Mouse (Mus musculus) adrenal gland, adult 2 months (tissue): ENCODE results near the gene Ankrd6. TPM values are rescaled to one million over a fixed set of nuclear protein-coding genes. Genes with fewer than 3 reads are reported as not detected.
A peak's percentile ranks its signal among the peaks of the same experiment; 100 is the strongest.

ENCODE experiments used
- DNase-seq: peaks from one replicate; pipeline ENCODE4 v3.0.0; 2021
- polyA plus RNA-seq: library from polyadenylated mRNA; depleted of rRNA; stranded (reverse); fragments of >200 nt; gene quantifications from 2 replicates; pipeline ENCODE4 v1.2.3, GENCODE M21; 2012
- total RNA-seq, 2 experiments: library from RNA; stranded (reverse); gene quantifications; 2 replicates each; pipeline ENCODE4 v1.2.3; 2021

Gene Ankrd6
- total and polyA plus RNA-seq, 3 experiments = 0.56 to 4.6 (median 2.2) TPM

DNA sequence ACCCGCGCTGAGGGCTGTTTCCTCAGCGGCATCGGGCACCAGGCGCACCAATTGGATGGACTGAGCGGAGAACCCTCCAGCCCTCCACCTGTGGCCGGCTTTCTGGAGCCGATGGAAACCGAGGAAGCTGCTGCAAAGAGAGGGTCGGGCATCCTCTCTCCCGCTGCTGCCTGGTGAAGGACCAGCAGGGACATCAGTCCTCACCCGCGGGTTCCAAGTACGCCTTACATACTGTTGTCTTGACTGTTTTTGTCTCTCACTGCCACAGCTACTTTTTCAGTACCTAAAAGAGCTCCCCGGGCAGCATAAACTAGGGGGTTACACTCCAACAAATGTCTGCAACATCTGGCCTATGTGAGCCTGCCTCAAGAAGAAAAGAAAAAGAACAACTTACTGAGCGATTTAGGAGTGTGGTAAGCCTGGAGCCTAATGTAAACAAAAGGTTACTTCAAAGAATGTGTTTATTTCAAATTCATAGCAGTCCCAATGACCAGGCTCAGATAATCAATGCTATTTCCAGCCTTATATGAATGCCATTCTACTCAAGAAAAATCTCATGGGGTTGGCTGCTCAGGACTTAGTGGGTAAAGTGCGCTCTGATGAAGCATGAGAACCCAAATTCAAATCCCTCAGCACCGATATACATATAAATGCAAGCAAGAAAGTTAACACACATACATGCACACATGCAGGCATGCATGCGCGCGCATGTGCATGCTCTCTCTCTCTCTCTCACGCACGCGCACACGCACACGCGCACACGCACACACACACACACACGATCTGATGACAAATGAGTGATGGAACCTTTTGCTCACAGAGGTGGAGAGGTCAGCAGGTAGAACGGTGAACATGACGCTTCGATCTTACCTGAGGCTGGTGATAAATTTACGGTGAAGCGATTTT is 647 bp upstream of the Ankrd6 start:
- DNase-seq = no peak

DNA sequence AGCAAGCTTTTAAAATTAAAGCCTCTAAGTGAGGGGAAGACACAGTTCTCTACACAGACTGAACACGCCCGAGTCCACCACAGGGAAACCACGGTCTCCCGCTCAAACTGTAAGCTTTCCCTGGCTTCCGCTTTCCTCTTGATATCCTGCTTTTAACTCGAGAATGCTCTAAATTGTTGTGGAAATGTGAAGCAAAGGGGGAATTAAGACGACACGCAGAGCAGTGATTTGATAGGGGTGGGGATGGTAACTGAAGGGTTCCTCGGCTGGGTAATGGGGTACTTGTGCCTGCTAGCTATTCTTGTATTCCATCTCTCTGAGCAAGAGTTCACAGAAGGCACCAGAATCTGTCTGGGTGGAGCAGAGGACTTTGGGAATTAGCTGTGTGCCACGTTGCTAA is 1.9 kb downstream of the Ankrd6 start:
- no peak for DNase-seq

DNA sequence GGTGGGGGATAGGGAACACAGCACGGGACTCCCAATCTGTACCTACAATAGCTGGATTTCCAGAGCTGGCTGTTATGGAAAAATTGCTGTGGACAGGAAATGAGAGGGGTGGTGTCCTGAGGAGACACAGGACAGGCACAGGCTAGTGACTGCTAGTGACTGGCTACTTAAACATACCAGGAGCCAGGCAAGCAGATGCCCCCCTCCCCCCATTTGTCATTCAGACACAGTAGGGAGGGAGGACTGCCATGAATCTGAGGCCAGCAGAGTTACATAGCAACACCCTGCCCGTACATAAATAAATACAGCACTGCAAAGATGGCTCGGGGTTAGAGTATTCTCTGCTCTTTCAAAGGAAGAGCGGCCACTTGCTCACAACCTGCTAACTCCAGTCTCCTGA is 3.0 kb downstream of the Ankrd6 start:
- DNase-seq = no peak

DNA sequence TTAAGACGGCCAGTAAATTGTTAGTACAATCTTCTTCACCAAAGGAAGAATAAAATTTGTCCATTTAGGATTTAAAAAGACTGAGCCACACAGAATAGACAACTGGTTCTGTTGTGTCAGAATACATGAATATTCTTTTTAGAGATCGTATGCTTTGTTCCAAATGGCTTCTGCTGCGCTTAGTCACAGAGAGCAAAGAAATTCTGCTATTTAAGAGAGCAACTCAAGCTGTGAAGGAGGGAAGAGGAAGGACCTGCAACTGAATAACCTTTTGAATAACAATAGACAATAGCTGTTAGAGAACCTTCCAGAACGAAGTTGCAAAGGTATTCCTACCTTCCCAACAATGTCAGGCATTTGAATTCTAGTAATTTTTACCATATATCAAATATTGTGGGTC is 9.7 kb downstream of the Ankrd6 start:
- no peak for DNase-seq

DNA sequence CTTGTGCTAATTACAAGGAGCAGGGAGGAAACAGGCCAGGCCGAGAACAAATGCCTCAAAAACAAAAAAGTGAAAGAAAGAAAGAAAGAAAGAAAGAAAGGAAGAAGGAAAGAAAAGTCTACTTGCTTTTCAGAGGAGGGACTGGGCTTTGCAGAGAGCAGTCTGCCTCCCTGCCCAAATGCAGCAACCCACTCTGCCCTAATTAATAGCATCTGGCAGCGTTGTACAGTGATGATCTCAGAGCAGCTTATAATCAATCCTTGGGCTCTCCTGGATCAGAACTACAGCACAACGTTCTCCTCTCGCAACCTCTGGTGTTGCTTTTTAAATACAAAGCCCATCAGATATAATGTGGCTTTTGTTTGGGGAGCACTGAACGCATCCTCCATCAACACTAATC is 10.7 kb downstream of the Ankrd6 start:
- DNase-seq = no peak

DNA sequence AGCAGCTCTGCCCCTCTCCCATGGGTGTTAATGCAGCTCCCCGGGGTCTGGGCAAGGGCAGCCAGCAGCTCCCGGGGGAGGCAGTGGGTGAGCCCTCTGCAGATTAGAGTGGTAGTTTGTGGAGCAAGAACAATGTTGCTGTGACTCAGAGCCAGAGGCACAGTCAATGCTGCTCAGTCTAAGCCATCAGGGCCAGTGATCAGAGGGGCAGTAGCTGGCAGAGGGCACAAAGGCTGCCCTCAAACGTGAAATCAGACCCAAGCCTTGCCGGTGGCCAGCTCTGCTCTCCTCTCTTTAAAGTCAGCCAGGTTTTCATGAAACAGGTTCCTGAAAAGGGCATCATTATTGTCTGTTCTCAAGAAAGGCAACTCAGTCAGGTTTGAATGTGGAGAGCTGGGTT is 11.1 kb downstream of the Ankrd6 start:
- DNase-seq = no peak

DNA sequence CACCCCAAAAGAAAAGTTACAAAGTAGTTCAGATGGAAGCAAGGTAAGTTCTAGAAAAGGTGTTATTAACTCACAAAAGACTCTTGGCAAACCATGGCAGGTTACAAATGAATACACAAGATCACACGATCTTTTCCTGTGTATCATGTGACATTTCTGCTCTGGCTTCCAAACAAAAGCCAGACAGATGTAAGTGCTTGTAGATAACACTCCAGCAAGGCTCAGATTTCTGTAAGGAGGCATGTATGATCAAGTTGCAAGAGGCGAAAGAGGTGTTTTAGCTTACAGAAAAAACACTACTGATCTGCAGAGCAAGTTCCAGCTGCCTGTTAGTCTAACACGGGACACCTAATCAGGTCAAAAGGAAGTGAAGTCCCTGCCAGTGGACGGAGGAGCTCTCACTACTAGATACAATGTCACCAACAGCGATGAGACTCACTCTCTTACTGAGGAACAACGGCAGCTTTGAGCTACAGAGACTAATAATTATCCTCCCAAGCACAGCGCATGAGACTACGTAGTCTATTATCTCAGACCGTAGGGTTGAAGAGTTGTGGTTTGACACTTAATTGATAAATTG is 13.8 kb downstream of the Ankrd6 start:
- no peak for DNase-seq

DNA sequence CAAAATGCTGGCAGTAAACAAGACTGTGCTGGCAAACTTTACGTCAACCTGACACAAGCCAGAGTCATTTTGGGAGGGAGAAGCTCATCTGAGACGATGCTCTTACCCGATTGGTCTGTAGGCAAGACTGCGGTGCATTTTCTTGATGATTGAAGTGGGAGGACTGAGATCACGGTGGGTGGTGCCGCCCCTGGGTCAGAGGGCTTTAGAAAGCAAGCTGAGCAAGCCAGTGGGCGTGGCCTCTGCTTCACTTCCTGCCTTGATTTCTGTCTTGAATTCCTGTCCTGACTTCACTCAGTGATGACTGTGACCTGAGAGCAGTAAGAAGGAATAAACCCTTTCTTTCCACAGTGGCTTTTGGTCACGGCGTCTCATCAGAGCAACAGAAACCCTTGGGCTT is 18.6 kb downstream of the Ankrd6 start:
- no peak for DNase-seq

DNA sequence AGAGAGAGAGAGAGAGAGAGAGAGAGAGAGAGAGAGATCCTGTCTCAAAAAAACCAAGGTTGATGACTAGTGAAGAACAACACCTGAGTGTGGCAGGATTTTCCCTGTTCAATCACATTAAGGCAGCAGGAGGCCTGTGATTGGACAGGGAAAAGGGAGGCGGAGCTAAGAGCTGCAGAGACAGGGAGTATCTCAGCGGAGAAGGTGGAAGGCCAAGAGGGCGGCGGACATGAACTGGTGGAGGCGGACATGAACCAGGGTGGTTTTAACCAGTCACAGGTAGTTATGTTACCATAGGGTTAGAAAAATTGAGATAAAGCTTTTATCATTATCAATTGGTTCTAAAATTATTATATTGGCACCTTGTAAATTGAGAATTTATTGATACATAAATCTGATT is 20.9 kb downstream of the Ankrd6 start:
- no peak for DNase-seq

DNA sequence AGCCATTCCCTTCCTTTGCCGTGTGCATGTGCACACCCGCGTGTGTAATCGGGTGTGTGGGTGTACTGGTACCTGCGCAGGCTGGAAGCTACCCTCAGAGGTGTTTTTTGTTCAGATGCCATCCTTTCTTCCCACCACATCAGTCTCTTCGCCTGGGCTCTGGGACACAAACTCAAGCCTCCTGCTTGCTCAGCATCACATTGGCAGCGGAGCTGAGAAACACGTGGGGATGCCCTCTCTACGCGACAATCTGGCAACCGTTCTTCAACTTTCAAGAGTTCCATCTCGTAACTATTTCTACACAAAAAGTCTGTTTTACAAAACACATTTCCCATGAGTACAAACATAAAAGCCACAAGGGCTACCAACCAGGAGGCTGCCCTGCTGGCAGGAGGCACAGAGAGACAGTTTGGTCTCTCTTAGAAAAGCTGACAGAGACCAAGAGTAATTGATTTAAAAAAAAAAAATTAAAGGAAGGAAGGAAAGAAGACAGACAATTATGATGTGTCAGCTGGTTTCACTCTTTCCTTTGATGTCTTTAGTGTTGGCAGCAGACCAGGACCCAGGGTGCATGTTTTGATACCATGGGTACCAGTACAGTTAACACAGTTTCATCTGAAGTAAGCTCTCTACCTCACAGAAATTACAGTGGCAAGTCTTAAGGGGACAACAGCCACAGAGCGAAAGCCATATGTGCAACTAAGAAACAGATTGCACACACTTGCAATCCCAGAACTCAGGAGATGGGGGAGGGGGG is 21.8 kb downstream of the Ankrd6 start:
- DNase-seq = no peak

DNA sequence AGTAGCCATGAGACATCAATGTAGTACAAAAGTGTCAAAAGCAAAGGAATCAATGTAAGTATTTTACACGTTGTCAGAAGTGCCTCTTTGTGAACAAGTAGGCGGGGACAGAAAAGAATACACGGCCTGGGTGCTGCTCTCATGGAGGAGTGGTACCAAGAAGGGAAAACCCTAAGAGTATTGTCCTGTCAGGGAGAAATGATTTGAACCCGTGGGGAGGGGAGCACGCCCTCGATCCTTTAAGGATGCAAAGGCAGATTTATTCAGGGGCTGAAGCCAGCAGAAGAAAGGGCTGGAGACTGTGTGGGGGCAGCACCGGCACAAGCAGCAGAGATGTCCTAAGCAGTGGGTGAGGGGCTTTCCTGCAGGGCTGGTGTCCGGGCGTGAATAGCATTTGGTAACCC is 26.7 kb downstream of the Ankrd6 start:
- DNase-seq = no peak

DNA sequence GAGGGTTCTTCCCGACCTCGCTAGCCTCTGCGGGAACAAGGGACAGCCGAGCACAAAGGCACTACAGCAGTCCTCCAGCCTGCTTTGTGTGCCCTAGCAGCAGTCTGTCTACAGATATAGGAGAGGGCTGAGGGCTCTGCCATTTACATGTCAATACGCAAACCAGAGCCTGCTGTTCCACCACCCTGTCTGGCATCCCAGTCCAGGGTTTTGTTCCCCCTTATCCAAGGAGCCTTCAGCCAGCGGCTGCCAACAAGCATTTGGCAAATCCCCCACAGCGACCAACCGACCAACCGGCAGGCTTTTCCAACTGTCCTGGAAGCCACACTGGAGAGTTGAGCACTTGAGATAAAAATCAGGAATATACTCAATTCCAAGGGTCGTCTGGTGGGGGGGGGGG is 27.2 kb downstream of the Ankrd6 start:
- DNase-seq = no peak

DNA sequence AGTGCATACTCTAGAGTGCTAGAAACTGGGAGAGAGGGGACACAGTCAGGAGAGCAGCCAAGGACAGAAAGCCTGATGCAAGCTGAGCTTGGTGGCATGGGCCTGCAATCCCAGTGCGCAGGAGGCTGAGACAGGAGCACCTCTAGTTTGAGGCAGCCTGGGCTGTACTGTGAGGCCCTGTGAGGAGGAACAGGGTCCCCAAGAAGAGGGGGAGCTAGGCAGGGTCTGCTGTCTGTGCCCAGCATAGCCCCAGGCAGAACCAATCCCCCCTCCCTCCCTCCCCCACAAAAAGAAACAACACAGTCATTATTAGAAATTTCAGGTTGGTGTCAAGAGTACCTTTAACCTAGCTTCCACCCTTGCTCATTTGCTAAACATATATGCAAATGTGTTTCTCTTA is 27.8 kb downstream of the Ankrd6 start:
- no peak for DNase-seq

DNA sequence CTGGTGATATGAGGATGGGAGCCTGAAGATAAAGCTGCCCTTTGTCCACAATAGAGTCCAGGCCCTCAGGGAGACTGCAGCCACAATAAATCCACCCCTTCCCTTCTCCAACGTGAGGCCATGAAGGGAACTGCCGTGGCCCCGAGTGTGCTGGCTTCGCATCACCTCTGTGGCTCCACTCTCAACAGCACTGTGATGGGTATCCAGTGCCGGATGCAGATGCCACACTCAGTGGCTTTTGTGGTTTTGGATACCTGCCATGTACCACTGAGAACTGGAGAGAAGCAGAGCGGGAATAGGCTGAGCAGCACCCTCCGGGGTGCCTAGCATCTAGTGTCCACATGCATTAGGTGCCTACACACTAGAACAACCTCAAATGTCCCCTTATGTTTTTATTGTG is 29.8 kb downstream of the Ankrd6 start:
- no peak for DNase-seq

DNA sequence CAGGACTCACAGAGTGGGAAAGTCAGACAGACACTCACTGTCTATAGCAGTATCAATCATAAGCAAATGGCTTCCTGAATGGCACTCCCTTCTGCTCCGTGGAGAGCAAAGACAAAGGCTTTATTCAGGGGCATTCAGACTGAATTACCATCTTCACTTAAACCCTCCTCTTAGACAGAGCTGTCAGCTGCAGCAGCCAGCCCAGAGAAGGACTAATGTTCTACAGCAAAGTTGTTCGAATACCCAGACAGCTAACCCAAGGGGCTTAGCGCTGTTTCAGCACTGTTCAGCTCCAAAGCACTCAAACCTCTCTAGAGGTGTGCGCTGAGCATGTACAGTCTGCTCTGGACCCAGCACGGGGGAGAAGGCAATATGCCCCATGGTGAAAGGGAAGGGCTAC is 32.1 kb downstream of the Ankrd6 start:
- DNase-seq = no peak

DNA sequence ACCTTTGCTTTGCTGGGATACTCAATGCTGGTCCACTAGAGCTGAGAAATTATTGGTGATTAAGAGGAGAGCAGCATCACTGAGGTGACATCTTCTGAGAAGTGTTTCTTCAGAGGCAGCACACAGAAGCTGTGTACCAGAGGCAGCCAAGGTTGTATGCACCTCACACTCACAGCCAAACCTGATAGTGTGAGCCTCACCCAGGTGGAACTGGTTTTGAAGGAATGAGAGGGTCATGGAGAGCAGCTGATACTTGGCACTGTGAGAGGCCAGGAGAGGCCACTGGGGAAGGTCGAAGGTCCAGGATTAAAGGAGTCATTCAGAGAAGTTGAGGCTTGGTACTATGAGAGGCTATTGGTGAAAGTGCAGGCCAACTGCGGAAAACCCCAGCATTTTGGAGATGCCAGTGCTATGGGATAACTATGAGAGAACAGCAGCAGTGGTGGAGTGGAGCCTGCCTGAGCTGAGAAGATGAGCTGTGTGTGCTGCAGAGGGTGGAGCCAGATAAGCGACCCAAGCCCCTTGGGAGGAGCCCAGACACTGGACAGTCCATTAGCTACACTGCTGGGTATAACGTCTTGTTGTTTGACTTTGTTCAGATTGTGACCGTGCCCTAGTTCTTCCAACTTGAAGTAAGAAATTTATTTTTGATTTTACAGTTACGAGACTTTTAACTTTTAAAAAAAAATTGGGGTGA is 33.8 kb downstream of the Ankrd6 start:
- DNase-seq = no peak

DNA sequence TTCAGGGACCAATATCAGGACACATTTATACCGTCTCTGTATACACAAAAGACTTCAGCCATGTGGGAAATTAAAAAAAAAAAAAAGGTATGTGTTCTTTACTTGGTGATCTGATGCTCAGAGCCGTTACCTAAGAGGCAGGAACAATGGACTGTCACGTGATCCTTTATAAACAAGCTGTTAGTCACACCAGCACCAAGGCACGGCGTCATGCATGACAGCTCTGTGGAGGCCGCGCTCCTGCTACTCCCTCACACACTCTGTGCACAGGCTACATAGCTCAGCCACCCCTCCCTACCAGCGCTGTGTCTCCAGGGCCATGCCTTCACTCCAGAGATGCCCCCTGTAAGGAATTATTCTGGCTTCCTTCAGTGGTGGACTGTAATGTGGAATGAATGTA is 34.7 kb downstream of the Ankrd6 start:
- DNase-seq = no peak

DNA sequence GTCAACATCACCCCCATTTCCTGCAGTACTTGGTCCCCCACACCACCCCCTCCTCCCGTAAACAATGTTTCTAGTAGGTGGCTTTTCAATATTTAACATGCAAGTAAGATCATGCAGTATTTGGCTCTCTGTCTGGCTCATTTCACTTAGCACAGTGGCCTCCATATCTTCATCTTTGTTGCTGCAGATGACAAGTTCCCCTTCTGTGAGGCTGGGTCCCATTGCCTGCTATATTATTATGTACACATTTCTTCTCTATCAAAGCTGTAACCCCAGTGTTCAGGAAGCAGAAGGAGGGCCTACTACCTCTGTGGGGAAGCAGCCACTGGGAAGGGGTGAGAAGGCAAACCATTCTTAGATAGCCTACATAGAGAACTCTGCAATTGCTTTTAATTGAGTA is 40.6 kb downstream of the Ankrd6 start:
- no peak for DNase-seq

DNA sequence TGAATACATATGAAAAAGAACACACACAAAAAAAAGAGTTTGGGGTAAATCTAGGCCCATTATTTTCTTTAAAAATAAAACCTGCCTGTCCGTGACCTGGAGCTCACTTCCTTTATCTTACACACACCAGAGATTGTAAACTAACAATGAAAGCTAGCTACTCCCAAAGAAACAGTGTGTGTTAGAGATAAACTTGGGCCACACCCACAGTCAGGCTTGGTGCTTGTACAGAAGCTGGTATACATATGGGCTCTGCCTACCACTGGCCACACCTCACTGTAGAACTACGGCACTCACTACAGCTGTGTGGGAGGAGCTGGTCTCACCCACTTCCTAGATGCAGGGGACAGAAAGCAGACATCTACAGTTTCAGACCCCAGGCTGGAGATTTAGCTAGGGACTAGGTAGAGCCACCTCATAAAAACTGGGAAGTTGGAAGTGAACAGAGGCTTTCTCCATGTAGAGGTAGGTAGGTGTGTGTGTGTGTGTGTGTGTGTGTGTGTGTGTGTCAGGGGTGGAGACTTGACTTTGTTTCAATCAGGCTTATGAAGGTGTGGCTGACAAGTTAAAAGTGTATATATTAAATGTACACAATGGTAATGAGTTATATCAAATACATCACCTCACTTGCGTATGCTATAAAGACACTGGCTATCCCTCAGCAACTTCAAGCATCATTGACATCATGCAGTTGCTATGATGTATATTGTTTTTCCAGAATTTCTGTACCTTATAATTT is 41.2 kb downstream of the Ankrd6 start:
- no peak for DNase-seq

DNA sequence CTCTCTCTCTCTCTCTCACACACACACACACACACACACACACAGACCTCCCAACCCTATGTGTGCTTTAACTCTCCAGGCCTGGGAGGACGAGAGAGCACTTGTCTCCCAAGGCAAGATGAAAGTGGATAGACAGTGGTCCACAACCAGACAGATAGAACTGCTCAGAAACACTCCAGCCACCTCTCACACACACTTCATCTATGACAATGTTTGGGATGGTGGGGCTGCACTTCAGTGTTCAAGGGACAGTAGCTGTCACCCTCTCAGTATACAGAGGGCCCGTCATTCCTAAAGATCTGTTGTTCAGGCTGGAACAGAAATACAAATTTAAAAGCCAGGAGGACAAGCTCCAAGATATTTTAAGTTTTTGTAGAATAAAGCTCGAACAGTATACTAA is 43.0 kb downstream of the Ankrd6 start:
- no peak for DNase-seq

DNA sequence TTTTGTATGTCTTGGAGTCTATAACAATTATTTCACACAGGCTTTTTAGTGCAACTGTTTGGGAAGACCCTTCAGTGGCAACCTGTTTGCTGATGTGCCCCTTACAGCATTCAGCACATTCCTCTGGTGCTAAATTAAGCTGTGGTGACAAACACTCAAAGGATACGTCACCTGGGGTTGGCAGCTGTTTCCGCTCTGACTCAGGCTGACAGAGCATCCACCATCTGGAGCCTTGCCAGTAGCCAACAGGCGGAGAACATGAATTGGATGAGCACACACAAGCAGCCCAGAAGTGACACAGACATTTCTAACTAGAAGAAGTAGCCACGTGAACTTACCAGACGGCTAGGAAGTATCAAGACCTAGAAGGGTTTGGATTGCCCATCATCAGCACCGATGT is 44.0 kb downstream of the Ankrd6 start:
- peak; percentile 83 for DNase-seq

DNA sequence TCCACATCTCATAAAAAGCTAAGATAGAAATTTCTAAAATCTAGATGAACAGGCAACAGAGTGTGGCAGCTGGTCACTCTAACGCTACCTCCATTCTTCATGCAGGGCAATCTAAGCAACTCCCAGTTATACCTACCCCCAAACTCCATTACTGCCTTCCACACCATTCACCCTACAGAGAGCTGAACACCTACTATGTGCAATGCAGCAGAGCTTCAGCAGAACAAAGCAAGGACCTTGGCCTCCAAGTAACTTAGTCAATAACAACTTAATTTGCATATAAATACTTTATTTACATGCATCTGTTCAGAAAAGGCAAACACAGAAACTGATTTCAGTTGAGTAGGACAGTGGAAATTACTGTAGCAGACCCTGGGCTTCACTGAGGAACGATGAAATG is 44.7 kb downstream of the Ankrd6 start:
- DNase-seq = no peak
